In the genomic region with DNA sequence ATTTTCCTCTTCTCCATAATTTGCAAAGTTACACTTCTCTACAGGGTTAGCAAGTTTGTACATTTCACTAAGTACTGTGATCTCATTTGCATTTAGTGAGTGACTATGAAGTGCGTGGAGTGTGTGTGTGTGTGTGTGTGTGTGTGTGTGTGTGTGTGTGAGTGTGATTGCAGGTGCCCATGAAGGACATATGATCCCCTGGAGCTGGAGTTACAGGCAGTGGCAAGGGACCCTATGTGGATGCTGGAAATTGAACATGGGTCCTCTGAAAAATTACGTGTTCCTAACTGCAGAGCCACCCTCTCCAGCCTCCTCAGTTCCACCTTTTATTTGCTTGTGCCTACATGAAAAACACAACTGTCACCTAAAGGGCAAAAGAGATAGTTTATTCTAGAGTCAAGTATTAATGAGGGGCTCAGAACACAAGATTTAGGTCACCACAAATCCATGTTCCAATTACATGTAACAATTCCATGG, we compare ENCODE assay signal across 8 mouse cellular contexts. TPM values are rescaled to one million over a fixed set of nuclear protein-coding genes. Genes with fewer than 3 reads are reported as not detected.
DNase-seq lines count a peak whose midpoint lies in the region; ATAC-seq and TF ChIP-seq lines count a peak whose summit lies in the region.

No protein-coding gene starts in this region.

- H3K4me2 ChIP-seq in lung, postnatal 0 days (replicated peaks; ENCODE audit: low read depth, low read length): peak overlapping the region; percentile 75
- H3K4me2 ChIP-seq in forebrain, embryonic 11.5 days (ENCODE audit: low read depth, low read length, severe bottlenecking): peak overlapping the region; percentile 18
- H3K4me2 ChIP-seq in limb, embryonic 12.5 days: peak overlapping the region; percentile 71

- no peak for TF ChIP-seq CTCF in lung, postnatal 0 days (IDR thresholded peaks at IDR 0.05)
- no peak for TF ChIP-seq CTCF in small intestine, adult 2 months (IDR thresholded peaks at IDR 0.05; ENCODE audit: extremely low read depth, insufficient read length, insufficient replicate concordance, low read depth, low read length)

- TF ChIP-seq EP300 in lung, postnatal 0 days (IDR thresholded peaks at IDR 0.05): no peak

- H3K36me3 ChIP-seq in lung, postnatal 0 days (ENCODE audit: insufficient read depth, low read length): no peaks in the 10 kb centered on the region
- H3K36me3 ChIP-seq in forebrain, embryonic 11.5 days (ENCODE audit: control insufficient read depth, insufficient read depth, low read length): peaks cover under 1% of the 10 kb centered on the region; the same call in 1 of the 2 replicates
- H3K36me3 ChIP-seq in limb, embryonic 12.5 days: peaks cover 28% of the 10 kb centered on the region
- H3K36me3 ChIP-seq in small intestine, adult 2 months (ENCODE audit: control insufficient read depth, insufficient read depth, low read length): peaks cover 14% of the 10 kb centered on the region

- H3K4me1 ChIP-seq in lung, postnatal 0 days (ENCODE audit: insufficient read depth, low read depth, low read length): no peaks in the 10 kb centered on the region
- H3K4me1 ChIP-seq in forebrain, embryonic 11.5 days (replicated peaks; ENCODE audit: control insufficient read depth, insufficient read depth, low read length): 0 out of 2 replicates have a peak, but pooled peaks cover 4% of the 10 kb centered on the region
- peaks cover 9% of the 10 kb centered on the region for H3K4me1 ChIP-seq in limb, embryonic 12.5 days (replicated peaks)
- H3K4me1 ChIP-seq in small intestine, adult 2 months (ENCODE audit: control insufficient read depth, insufficient read depth, insufficient read length, low read length): peaks cover 2% of the 10 kb centered on the region; the same call in 1 of the 2 replicates

- H3K4me3 ChIP-seq in lung, postnatal 0 days (ENCODE audit: low read depth, low read length): peak overlapping the region; percentile 88
- peak overlapping the region; percentile 63 for H3K4me3 ChIP-seq in forebrain, embryonic 11.5 days (ENCODE audit: low read depth, low read length)
- peak overlapping the region; percentile 84 for H3K4me3 ChIP-seq in limb, embryonic 12.5 days (replicated peaks)
- peak overlapping the region; percentile 86; the same call in 1 of the 2 replicates for H3K4me3 ChIP-seq in small intestine, adult 2 months (ENCODE audit: low read depth, low read length)

- peak; percentile 46 for ATAC-seq in lung, postnatal 0 days
- peak; percentile 78; the same call in 1 of the 2 replicates for ATAC-seq in forebrain, embryonic 11.5 days (replicated peaks; ENCODE audit: low FRiP score)
- ATAC-seq in limb, embryonic 12.5 days (ENCODE audit: insufficient number of reproducible peaks, insufficient read depth, low FRiP score, low TSS enrichment, low read depth): no peak; the same call in 1 of the 2 replicates

- H3K9ac ChIP-seq in lung, postnatal 0 days (replicated peaks; ENCODE audit: low read depth): no peak overlapping the region
- H3K9ac ChIP-seq in forebrain, embryonic 11.5 days (ENCODE audit: low read length): peak overlapping the region; percentile 67; the same call in 1 of the 2 replicates
- H3K9ac ChIP-seq in limb, embryonic 12.5 days (replicated peaks): no peak overlapping the region

- 22% methylated on average over 2 of the region's 2 CpGs for WGBS in lung, postnatal 0 days
- WGBS in forebrain, embryonic 11.5 days: 37% methylated on average over 2 of the region's 2 CpGs
- 44% methylated on average over 2 of the region's 2 CpGs for WGBS in limb, embryonic 12.5 days
- 41% methylated on average over 2 of the region's 2 CpGs for WGBS in small intestine, adult 2 months

- no peaks in the 10 kb centered on the region for H3K9me3 ChIP-seq in lung, postnatal 0 days (ENCODE audit: low read length)
- no peaks in the 10 kb centered on the region for H3K9me3 ChIP-seq in forebrain, embryonic 11.5 days (ENCODE audit: control insufficient read depth, low read length)
- no peaks in the 10 kb centered on the region for H3K9me3 ChIP-seq in limb, embryonic 12.5 days

- no peak for DNase-seq in lung, postnatal 0 days (ENCODE audit: low spot score)
- no peak for DNase-seq in lung, adult 18-20 months
- DNase-seq in forebrain, embryonic 11.5 days (ENCODE audit: low spot score): no peak
- DNase-seq in urinary bladder, postnatal 36 days (ENCODE audit: low spot score in 2 of 2): no peak
- no peak for DNase-seq in thymus, postnatal 0 days (ENCODE audit: low spot score)
- no peak for DNase-seq in adrenal gland, postnatal 4 days (ENCODE audit: low spot score in 2 of 2)

- no peak overlapping the region for H3K27ac ChIP-seq in lung, postnatal 0 days (ENCODE audit: low read length)
- no peak overlapping the region for H3K27ac ChIP-seq in forebrain, embryonic 11.5 days (ENCODE audit: low read depth, low read length)
- no peak overlapping the region for H3K27ac ChIP-seq in limb, embryonic 12.5 days
- no peak overlapping the region for H3K27ac ChIP-seq in small intestine, adult 2 months (ENCODE audit: insufficient read depth, low read depth, low read length)

- no peaks in the 10 kb centered on the region for H3K27me3 ChIP-seq in lung, postnatal 0 days (replicated peaks; ENCODE audit: insufficient read depth, low read length)
- no peaks in the 10 kb centered on the region for H3K27me3 ChIP-seq in forebrain, embryonic 11.5 days (ENCODE audit: control insufficient read depth, insufficient read depth, low read length)
- H3K27me3 ChIP-seq in limb, embryonic 12.5 days: no peaks in the 10 kb centered on the region
- no peaks in the 10 kb centered on the region for H3K27me3 ChIP-seq in small intestine, adult 2 months (ENCODE audit: control insufficient read depth, insufficient read depth, low read length)

- TF ChIP-seq POLR2A in small intestine, adult 2 months (IDR thresholded peaks at IDR 0.05; ENCODE audit: low read depth, low read length): no peak

RNA-seq across cellular contexts. Expression of a gene that starts 0.3 kb away (rescaled TPM):
- 13.6 and 15.8 TPM in 2 replicates for polyA plus RNA-seq in lung, postnatal 0 days (2015; fragmentation: Nextera tagmentation; extraction: Ambion mirVana)
- 58.9 and 59.6 TPM in 2 replicates for polyA plus RNA-seq in forebrain, embryonic 11.5 days (2014; fragmentation: Nextera tagmentation; extraction: Ambion mirVana)
- polyA plus RNA-seq in limb, embryonic 12.5 days (2016; fragmentation: Nextera tagmentation; extraction: Ambion mirVana): 54.8 and 59.7 TPM in 2 replicates
- polyA plus RNA-seq in small intestine, adult 2 months (2012; rRNA removed): 1.3 and 1.5 TPM in 2 replicates
- 35.6 and 44.0 TPM in 2 replicates for polyA plus RNA-seq in thymus, postnatal 0 days (2015; fragmentation: Nextera tagmentation; extraction: Ambion mirVana)
- total RNA-seq in adrenal gland, postnatal 4 days (2021): 10 to 100 TPM; 38.3 to 40.0 TPM

RNA-seq across cellular contexts. Expression of a gene that starts 42.6 kb away (rescaled TPM):
- 2.5 and 3.2 TPM in 2 replicates for polyA plus RNA-seq in lung, postnatal 0 days (2015; fragmentation: Nextera tagmentation; extraction: Ambion mirVana)
- 14.4 and 18.5 TPM in 2 replicates for polyA plus RNA-seq in forebrain, embryonic 11.5 days (2014; fragmentation: Nextera tagmentation; extraction: Ambion mirVana)
- 21.6 and 23.1 TPM in 2 replicates for polyA plus RNA-seq in limb, embryonic 12.5 days (2016; fragmentation: Nextera tagmentation; extraction: Ambion mirVana)
- 0.72 and 1.0 TPM in 2 replicates for polyA plus RNA-seq in small intestine, adult 2 months (2012; rRNA removed)
- 7.1 and 7.7 TPM in 2 replicates for polyA plus RNA-seq in thymus, postnatal 0 days (2015; fragmentation: Nextera tagmentation; extraction: Ambion mirVana)
- total RNA-seq in adrenal gland, postnatal 4 days (2021): 10 to 100 TPM; 18.9 to 22.9 TPM

Comparison
In these comparisons a context has a peak if more than half of its experiments do, and no peak if none do; other contexts are left out.
1. H3K4me2 ChIP-seq: peak in every context shown above with its lines; median percentile 75 in lung, postnatal 0 days; 71 in limb, embryonic 12.5 days; 18 in forebrain, embryonic 11.5 days.